Mouse (Mus musculus) limb, embryonic 14.5 days (tissue): ENCODE data around the gene Pde6b. TPM values are rescaled to one million over a fixed set of nuclear protein-coding genes. Genes with fewer than 3 reads are reported as not detected.

ENCODE experiments used
- ATAC-seq: fragments of 200-750 bp; cut with Nextera tagmentation; 2 replicates; pipeline ENCODE4 v1.8.0; 2017; ENCODE audit warnings: low read depth, moderate number of reproducible peaks, moderate TSS enrichment; ENCODE audit not compliant: low FRiP score
- DNase-seq: peaks from one replicate; pipeline ENCODE4 v3.0.0-alpha.2; 2015; ENCODE audit warnings: low spot score
- H3K27ac ChIP-seq: fragments of 300-500 bp; sonication (generic); replicated peaks from 2 replicates; pipeline ENCODE4 v1.5.1; 2014; ENCODE audit warnings: low read depth, mild to moderate bottlenecking, low read length, moderate library complexity, mixed read lengths
- H3K27me3 ChIP-seq: fragments of 300-500 bp; sonication (generic); 2 replicates; pipeline ENCODE4 v1.6.1; 2014; ENCODE audit warnings: low read length, mixed read lengths; ENCODE audit not compliant: control insufficient read depth, insufficient read depth
- H3K36me3 ChIP-seq: fragments of 300-500 bp; sonication (generic); 2 replicates; pipeline ENCODE4 v1.6.1; 2014; ENCODE audit warnings: mild to moderate bottlenecking, low read length, moderate library complexity, mixed read lengths; ENCODE audit not compliant: control insufficient read depth, insufficient read depth
- H3K4me1 ChIP-seq: fragments of 300-500 bp; sonication (generic); 2 replicates; pipeline ENCODE4 v1.6.1; 2014; ENCODE audit warnings: antibody characterized with exemption, low read length, mixed read lengths; ENCODE audit not compliant: control insufficient read depth, insufficient read depth
- H3K4me2 ChIP-seq: fragments of 300-500 bp; sonication (generic); replicated peaks from 2 replicates; pipeline ENCODE4 v1.6.1; 2014; ENCODE audit warnings: low read depth, mild to moderate bottlenecking, low read length, moderate library complexity; ENCODE audit not compliant: severe bottlenecking
- H3K4me3 ChIP-seq: fragments of 300-500 bp; sonication (generic); replicated peaks from 2 replicates; pipeline ENCODE4 v1.5.1; 2014; ENCODE audit warnings: low read length
- H3K9ac ChIP-seq: fragments of 300-500 bp; sonication (generic); 2 replicates; pipeline ENCODE4 v1.6.1; 2014; ENCODE audit warnings: mild to moderate bottlenecking, low read depth, low read length, moderate library complexity; ENCODE audit not compliant: severe bottlenecking
- H3K9me3 ChIP-seq: fragments of 300-500 bp; sonication (generic); 2 replicates; pipeline ENCODE4 v1.6.1; 2016; ENCODE audit warnings: low read length; ENCODE audit not compliant: control insufficient read depth
- POLR2A ChIP-seq: fragments of 200-500 bp; IDR thresholded peaks from 2 replicates; pipeline ENCODE4 v1.8.0; 2012; ENCODE audit warnings: inconsistent platforms, mild to moderate bottlenecking, moderate library complexity, borderline replicate concordance; ENCODE audit not compliant: insufficient read depth, insufficient read length; ENCODE audit errors: extremely low read depth
- WGBS: fragments of 180-500 bp; shearing (Covaris S2); extraction: QIAGEN DNeasy Blood & Tissue Kit; methylation state at CpG from one replicate; pipeline ENCODE4 v1.1.7; 2014; 5-methylcytosine and 5-hydroxymethylcytosine counted together
- polyA plus RNA-seq, 2 experiments: library from polyadenylated mRNA; depleted of rRNA in 1 of 2; stranded (reverse) in 1 of 2; unstranded in 1 of 2; fragments of >200 nt; fragmentation: Nextera tagmentation in 1 of 2; extraction: Ambion mirVana in 1 of 2; gene quantifications; 2 replicates each; pipeline versions ENCODE4 v1.2.1 to v1.2.3; 2012 to 2014

The Pde6b gene
- polyA plus RNA-seq, 2 experiments = not detected

DNA sequence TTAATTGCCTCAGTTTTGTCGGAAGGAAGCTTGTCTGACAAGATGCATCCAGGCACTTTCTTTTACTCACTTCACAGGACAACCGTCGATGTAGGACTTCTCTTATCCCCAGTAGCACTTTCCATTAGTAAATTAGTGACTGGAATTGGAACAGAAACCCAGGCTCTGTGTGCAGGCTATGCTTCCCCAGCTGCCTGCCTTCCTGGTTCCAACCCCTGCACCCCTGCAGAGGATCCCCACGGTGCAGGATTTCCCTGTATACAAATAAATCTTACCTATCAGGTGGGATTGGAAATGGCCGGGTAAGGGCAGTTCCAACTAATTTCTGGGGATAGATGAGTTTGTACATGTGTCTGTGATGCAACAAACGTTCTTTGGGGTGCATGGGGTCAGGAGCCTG lies 18.2 kb upstream of the Pde6b start:
- no peak for TF ChIP-seq POLR2A
- 3% methylated on average over 6 of the region's 6 CpGs for WGBS
- H3K4me1 ChIP-seq = peaks cover 15% of the 10 kb centered on the region
- H3K27ac ChIP-seq = no peak overlapping the region
- H3K4me2 ChIP-seq = no peak overlapping the region
- DNase-seq (no peak), ATAC-seq (no peak)
- no peaks in the 10 kb centered on the region for H3K9me3 ChIP-seq
- H3K4me3 ChIP-seq = no peak overlapping the region
- H3K27me3 ChIP-seq = peaks cover 75% of the 10 kb centered on the region
- no peak overlapping the region for H3K9ac ChIP-seq
- H3K36me3 ChIP-seq = no peaks in the 10 kb centered on the region

DNA sequence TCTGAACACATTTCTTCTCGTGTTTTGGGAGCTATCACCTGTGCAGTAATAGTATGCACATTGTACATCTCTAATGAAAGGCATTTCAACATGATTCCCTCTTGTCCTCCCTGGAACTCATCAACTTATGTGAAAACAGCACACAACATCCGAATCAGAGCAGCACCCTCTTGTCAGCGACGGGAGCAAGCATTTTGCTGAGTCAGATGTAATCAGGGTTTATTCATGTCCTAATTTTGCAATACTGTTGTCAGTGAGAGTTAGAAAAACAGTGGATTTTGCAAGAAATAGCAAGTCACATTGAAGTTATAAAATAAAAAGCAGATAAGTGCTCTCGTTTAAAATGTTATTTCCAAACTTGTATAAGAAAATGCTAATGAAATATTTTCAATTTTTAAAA lies 14.1 kb upstream of the Pde6b start:
- no peak overlapping the region for H3K27ac ChIP-seq
- WGBS = 67% methylated on average over 5 of the region's 5 CpGs
- peaks cover 37% of the 10 kb centered on the region for H3K27me3 ChIP-seq
- no peaks in the 10 kb centered on the region for H3K36me3 ChIP-seq
- no peak overlapping the region for H3K4me2 ChIP-seq
- H3K4me1 ChIP-seq = peaks cover 5% of the 10 kb centered on the region
- ATAC-seq (no peak), DNase-seq (no peak)
- H3K4me3 ChIP-seq = no peak overlapping the region
- no peaks in the 10 kb centered on the region for H3K9me3 ChIP-seq
- H3K9ac ChIP-seq = no peak overlapping the region
- TF ChIP-seq POLR2A = no peak

DNA sequence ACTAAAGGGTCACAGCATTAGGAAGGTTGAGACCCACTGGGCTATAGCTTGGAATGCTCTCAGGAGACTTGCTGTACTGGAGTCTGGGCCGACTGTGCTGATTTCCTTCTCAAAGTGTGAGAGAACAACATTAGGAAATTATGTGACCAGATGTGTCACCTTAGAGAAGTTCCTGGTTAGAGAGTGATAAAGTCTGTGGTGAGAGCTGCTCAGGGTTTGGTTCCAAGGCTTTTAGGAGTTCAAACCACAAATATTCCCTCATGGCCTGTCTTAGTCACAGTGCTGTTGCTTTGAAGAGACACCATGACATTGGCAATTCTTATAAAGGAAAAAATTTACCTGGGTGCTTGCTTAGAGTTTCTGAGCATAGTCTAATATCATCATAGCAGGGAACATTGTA lies 12.1 kb upstream of the Pde6b start:
- peaks cover 17% of the 10 kb centered on the region for H3K27me3 ChIP-seq
- H3K4me2 ChIP-seq = no peak overlapping the region
- H3K4me3 ChIP-seq = no peak overlapping the region
- no peak overlapping the region for H3K9ac ChIP-seq
- TF ChIP-seq POLR2A = no peak
- no peaks in the 10 kb centered on the region for H3K36me3 ChIP-seq
- no peaks in the 10 kb centered on the region for H3K9me3 ChIP-seq
- H3K4me1 ChIP-seq = no peaks in the 10 kb centered on the region
- no peak overlapping the region for H3K27ac ChIP-seq
- no peak for ATAC-seq
- no peak for DNase-seq
- 52% methylated on average over 1 of the region's 1 CpGs for WGBS

DNA sequence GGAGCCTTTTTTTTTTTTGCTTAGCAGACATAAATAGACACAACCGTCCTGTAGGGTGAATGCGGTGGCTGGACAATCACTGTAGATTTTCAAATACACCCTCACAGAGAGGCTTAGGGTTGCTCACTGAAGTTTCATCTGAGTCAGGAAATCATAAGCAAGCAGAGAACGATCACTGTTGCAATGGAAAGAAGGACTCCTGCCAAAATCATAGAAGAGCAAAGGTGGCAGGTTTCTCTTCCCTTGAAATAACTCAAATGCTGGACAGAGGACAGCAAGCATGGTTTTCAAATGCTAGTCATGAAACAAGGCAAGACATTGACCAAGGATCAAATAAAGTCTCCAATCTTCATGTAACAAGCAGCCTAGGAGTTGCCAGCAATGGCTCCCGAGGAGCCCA lies 9.8 kb upstream of the Pde6b start:
- H3K4me3 ChIP-seq = no peak overlapping the region
- H3K27me3 ChIP-seq = no peaks in the 10 kb centered on the region
- DNase-seq (no peak), ATAC-seq (no peak)
- no peaks in the 10 kb centered on the region for H3K36me3 ChIP-seq
- 82% methylated on average over 4 of the region's 4 CpGs for WGBS
- no peak overlapping the region for H3K27ac ChIP-seq
- H3K4me1 ChIP-seq = no peaks in the 10 kb centered on the region
- H3K4me2 ChIP-seq = no peak overlapping the region
- H3K9ac ChIP-seq = no peak overlapping the region
- no peak for TF ChIP-seq POLR2A
- H3K9me3 ChIP-seq = no peaks in the 10 kb centered on the region

DNA sequence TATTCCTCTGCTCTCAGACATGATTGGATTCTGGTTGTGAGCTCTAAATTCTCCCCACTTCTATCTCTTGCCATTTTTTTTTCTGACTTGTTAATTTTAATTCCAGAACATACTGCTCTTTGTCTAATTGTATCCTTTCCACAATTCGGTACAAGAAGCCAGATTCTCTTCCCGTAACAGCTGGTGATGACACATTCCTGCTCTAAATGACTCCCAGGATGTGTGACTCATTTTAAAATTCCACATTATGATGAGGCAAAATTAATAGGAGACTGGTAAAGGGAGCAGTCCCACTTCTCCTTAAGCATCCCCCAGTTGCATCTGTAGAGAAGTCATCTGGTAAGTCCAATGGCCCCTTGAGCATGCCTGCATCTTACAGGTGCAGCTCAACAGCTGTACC lies 2.6 kb upstream of the Pde6b start:
- no peaks in the 10 kb centered on the region for H3K36me3 ChIP-seq
- H3K9ac ChIP-seq = no peak overlapping the region
- ATAC-seq (no peak), DNase-seq (no peak)
- no peaks in the 10 kb centered on the region for H3K9me3 ChIP-seq
- no peaks in the 10 kb centered on the region for H3K4me1 ChIP-seq
- no peak overlapping the region for H3K4me3 ChIP-seq
- no peak for TF ChIP-seq POLR2A
- no peaks in the 10 kb centered on the region for H3K27me3 ChIP-seq
- H3K4me2 ChIP-seq = no peak overlapping the region
- WGBS = 79% methylated on average over 2 of the region's 2 CpGs
- H3K27ac ChIP-seq = no peak overlapping the region

DNA sequence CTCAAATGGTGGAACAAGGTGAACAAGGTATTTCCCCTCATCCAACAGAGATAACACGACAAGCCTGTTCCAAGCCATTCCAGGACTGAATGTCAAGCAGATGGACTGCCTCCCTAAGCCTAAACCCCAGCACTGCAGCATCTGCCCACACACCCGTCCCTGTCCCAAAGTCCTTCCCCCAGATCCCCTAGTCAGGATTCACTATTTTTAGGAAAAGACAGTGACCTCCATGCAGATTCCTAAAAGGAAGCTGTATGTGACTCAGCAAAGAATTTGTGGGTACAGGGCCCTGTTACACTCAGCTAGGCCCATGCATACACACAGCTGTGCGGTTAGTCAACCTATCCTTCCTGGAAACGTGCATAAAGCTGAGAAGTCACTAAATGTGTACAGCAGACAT lies 1.7 kb upstream of the Pde6b start:
- no peaks in the 10 kb centered on the region for H3K27me3 ChIP-seq
- no peak overlapping the region for H3K4me2 ChIP-seq
- 69% methylated on average over 4 of the region's 4 CpGs for WGBS
- H3K36me3 ChIP-seq = no peaks in the 10 kb centered on the region
- no peaks in the 10 kb centered on the region for H3K9me3 ChIP-seq
- no peak for TF ChIP-seq POLR2A
- H3K4me3 ChIP-seq = no peak overlapping the region
- no peaks in the 10 kb centered on the region for H3K4me1 ChIP-seq
- ATAC-seq (no peak), DNase-seq (no peak)
- H3K27ac ChIP-seq = no peak overlapping the region
- no peak overlapping the region for H3K9ac ChIP-seq
